Mouse (Mus musculus) inflammation-experienced regulatory T-cells, adult 16 weeks (primary cell): ENCODE results near the gene Zfyve16. TPM values are rescaled to one million over a fixed set of nuclear protein-coding genes. Genes with fewer than 3 reads are reported as not detected.

Experiments used
- polyA plus RNA-seq: library from polyadenylated mRNA; unstranded; fragments of 100-300 nt; shearing (Covaris generic); gene quantifications from one replicate; pipeline ENCODE4 v1.2.1, GENCODE M21; 2017

Zfyve16 gene
- polyA plus RNA-seq, result 17.4 TPM

GRCm38 (mm10) chr13:92530721-92531211 is at the start of gene Zfyve16:
Gene Zfyve16 (minus strand): TSS chr13:92530868.

GRCm38 (mm10) chr13:92576072-92576471 is 45.4 kb upstream of the Zfyve16 start, which contains the start of gene Spz1:
Gene Spz1 (minus strand): TSS chr13:92576172.

GRCm38 (mm10) chr13:92483852-92484463 is 46.7 kb downstream of the Zfyve16 start, which contains the start of gene Fam151b:
Gene Fam151b (minus strand): TSS chr13:92484015.

Other genes with a start within 250 kb of the Zfyve16 start
- 1.8 TPM for gene Gm20379, start 224.9 kb downstream of the Zfyve16 start, polyA plus RNA-seq
- 3.2 TPM for gene Dhfr, start 176.1 kb downstream of the Zfyve16 start, polyA plus RNA-seq
- gene Msh3, start 175.9 kb downstream of the Zfyve16 start, polyA plus RNA-seq, result 44.0 TPM
- gene Ankrd34b, start 105.0 kb downstream of the Zfyve16 start, polyA plus RNA-seq, result 0.09 TPM
- gene Fam151b, start 46.9 kb downstream of the Zfyve16 start, polyA plus RNA-seq, result 6.6 TPM
- not detected for gene Spz1, start 45.3 kb upstream of the Zfyve16 start, polyA plus RNA-seq
- gene Serinc5, start 80.2 kb upstream of the Zfyve16 start, polyA plus RNA-seq, result 33.8 TPM